Mouse (Mus musculus) CD4-positive naive resting alpha-beta T cell, adult 57 days (primary cell): ENCODE measurements around the gene Exoc2. TPM values are rescaled to one million over a fixed set of nuclear protein-coding genes. Genes with fewer than 3 reads are reported as not detected.

Experiments used
- total RNA-seq: library from RNA; stranded (reverse); gene quantifications from one replicate; pipeline ENCODE4 v1.2.4, GENCODE M21; 2023

The Exoc2 gene
- total RNA-seq, result 65.9 TPM

DNA sequence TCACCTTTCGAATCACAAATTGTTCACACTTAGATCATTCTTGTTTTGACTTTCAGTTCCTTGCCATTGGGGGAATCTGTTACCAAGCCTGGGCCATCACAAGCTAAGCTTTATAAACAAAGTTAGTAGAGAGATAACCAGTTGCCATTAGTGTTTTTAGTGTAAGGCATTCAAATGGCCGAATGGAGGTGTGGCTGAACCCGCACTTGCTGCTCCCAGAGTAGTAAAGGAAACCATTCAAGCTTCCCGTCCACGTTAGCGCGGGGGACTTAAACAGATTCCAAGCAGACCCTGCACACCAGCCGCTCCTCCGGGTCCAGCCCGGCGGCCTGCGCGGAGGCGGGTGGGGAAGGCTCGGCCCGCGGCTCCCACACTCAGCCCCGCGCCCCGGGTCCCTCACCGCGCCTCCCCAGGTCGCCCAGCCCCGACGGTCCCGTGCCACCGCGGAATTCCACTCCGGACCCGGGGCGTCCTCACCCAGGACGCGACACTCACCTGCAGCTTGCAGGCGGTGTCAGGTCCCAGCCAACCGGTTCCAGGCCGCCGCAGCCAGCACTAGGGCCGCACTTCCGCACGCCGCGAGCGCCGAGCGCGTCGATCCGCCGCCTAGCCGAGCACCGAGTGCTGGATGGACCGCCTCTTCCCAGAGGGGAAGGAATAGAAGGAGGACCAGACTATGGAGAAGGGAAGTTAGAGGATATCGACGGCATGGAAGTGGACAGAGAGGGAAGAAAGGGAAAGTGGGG, at the start of gene Exoc2, which contains the start of gene Gm5447:
TSS of gene Exoc2 (minus strand) at position 593 of the 746 bp plus-strand sequence.
TSS of gene Gm5447 (plus strand) at position 704 of the 746 bp plus-strand sequence.

DNA sequence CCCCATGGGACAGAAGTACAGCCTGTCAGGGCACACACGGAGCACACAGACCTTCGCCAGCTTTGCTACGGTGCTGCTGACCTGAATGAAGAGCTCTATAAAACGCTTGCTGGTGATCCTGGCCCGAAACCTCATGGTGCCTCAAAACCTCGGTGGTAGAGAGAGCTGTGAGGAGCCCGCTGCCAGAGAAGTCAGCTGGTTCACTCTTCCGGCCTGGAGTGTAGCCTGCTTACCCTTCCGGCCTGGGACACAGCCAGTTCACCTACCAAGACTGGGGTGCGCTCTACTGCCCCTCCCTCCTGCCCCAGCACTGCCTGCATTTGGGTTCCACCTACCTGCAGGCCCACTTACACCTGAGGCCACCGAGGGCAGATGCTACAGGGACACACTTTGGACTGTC, 26.4 kb downstream of the Exoc2 start, which contains the start of gene Hus1b:
TSS of gene Hus1b (minus strand) at position 220 of the 400 bp plus-strand sequence.

Other genes starting within 250 kb of the Exoc2 start
- gene Irf4, start 224.9 kb downstream of the Exoc2 start, total RNA-seq, result 34.6 TPM
- gene Hus1b, start 26.3 kb downstream of the Exoc2 start, total RNA-seq, result 2.3 TPM
- not detected for gene Gm5447, start 111 bp upstream of the Exoc2 start, total RNA-seq